Mouse (Mus musculus) MEL (cell line): ENCODE results near the gene Cfl1. TPM values are rescaled to one million over a fixed set of nuclear protein-coding genes. Genes with fewer than 3 reads are reported as not detected.
"Not testable (repeated sequence)": the region's sequence is repeated elsewhere in the genome, so short reads cannot be mapped to it uniquely, and the experiment has no call there.

ENCODE experiments used
- DNase-seq: peaks from one replicate; pipeline ENCODE4 v3.0.0; 2011; ENCODE audit warnings: low read depth, low spot score
- H3K27ac ChIP-seq: 2 replicates; pipeline ENCODE4 v1.5.1; 2012; ENCODE audit warnings: low read depth, mild to moderate bottlenecking, control low read depth, low read length, moderate library complexity; ENCODE audit not compliant: control insufficient read depth
- H3K27me3 ChIP-seq, 2 experiments: fragments of 150-350 bp in 1 of 2; sonication (generic) in 1 of 2; 2 replicates each; pipeline ENCODE4 v1.6.1; 2012; ENCODE audit warnings: low read length in 2 of 2, mild to moderate bottlenecking in 2 of 2, improper control_type of control experiment in 1 of 2, moderate library complexity in 1 of 2; ENCODE audit not compliant: insufficient read depth in 2 of 2, control insufficient read depth in 1 of 2
- H3K36me3 ChIP-seq, 2 experiments: 2 replicates each; pipeline ENCODE4 v1.6.1; 2012 to 2014; ENCODE audit warnings: low read length in 2 of 2, improper control_type of control experiment in 1 of 2, inconsistent platforms in 1 of 2, mild to moderate bottlenecking in 1 of 2; ENCODE audit not compliant: insufficient read depth in 2 of 2, control insufficient read depth in 1 of 2
- H3K4me1 ChIP-seq, 2 experiments: fragments of 150-350 bp in 1 of 2; sonication (generic) in 1 of 2; 2 replicates each; pipeline ENCODE4 v1.6.1; 2012; ENCODE audit warnings: low read length in 2 of 2, improper control_type of control experiment in 1 of 2, mild to moderate bottlenecking in 1 of 2; ENCODE audit not compliant: insufficient read depth in 2 of 2, control insufficient read depth in 1 of 2
- H3K4me3 ChIP-seq, 2 experiments: fragments of 150-350 bp in 1 of 2; sonication (generic) in 1 of 2; 2 replicates each; pipeline ENCODE4 v1.5.1; 2012; ENCODE audit warnings: low read depth in 2 of 2, low read length in 2 of 2, mild to moderate bottlenecking in 2 of 2, moderate library complexity in 2 of 2, control low read depth in 1 of 2, improper control_type of control experiment in 1 of 2; ENCODE audit not compliant: control insufficient read depth in 1 of 2, insufficient read depth in 1 of 2
- H3K79me2 ChIP-seq: 2 replicates; pipeline ENCODE4 v1.6.1; 2012; ENCODE audit warnings: mild to moderate bottlenecking, low read length, moderate library complexity; ENCODE audit not compliant: control insufficient read depth, poor library complexity, insufficient read depth
- H3K9ac ChIP-seq: 2 replicates; pipeline ENCODE4 v1.6.1; 2012; ENCODE audit warnings: low read depth, mild to moderate bottlenecking, control low read depth, low read length, moderate library complexity; ENCODE audit not compliant: control insufficient read depth, poor library complexity, severe bottlenecking
- H3K9me3 ChIP-seq: fragments of 150-350 bp; sonication (generic); replicated peaks from 2 replicates; pipeline ENCODE4 v1.6.1; 2012; ENCODE audit warnings: mild to moderate bottlenecking, low read length, improper control_type of control experiment, moderate library complexity; ENCODE audit not compliant: insufficient read depth
- BHLHE40 ChIP-seq: IDR thresholded peaks from 2 replicates; pipeline ENCODE4 v1.6.1; 2012; ENCODE audit warnings: low read depth, mild to moderate bottlenecking, inconsistent platforms, low read length, improper control_type of control experiment, borderline replicate concordance
- CHD1 ChIP-seq: IDR thresholded peaks from 2 replicates; pipeline ENCODE4 v1.6.1; 2012; ENCODE audit warnings: low read depth, mild to moderate bottlenecking, inconsistent platforms, low read length, improper control_type of control experiment
- CHD2 ChIP-seq: IDR thresholded peaks from 2 replicates; pipeline ENCODE4 v1.6.1; 2011; ENCODE audit warnings: low read length, improper control_type of control experiment
- E2F4 ChIP-seq: IDR thresholded peaks from 2 replicates; pipeline ENCODE4 v1.6.1; 2011; ENCODE audit warnings: low read depth, low read length, improper control_type of control experiment, borderline replicate concordance
- ELF1 ChIP-seq: IDR thresholded peaks from 2 replicates; pipeline ENCODE4 v1.6.1; 2014; ENCODE audit warnings: low read depth, mild to moderate bottlenecking, inconsistent platforms, low read length, improper control_type of control experiment, moderate library complexity
- EP300 ChIP-seq, 2 experiments: IDR thresholded peaks; 2 replicates each; pipeline ENCODE4 v1.6.1; 2011; ENCODE audit warnings: improper control_type of control experiment in 2 of 2, low read length in 2 of 2, low read depth in 1 of 2, mild to moderate bottlenecking in 1 of 2
- ETS1 ChIP-seq: IDR thresholded peaks from 2 replicates; pipeline ENCODE4 v1.6.1; 2012; ENCODE audit warnings: low read depth, mild to moderate bottlenecking, inconsistent platforms, low read length, improper control_type of control experiment, moderate library complexity
- GABPA ChIP-seq: IDR thresholded peaks from 2 replicates; pipeline ENCODE4 v1.6.1; 2012; ENCODE audit warnings: low read depth, mild to moderate bottlenecking, inconsistent platforms, low read length, improper control_type of control experiment, moderate library complexity
- GATA1 ChIP-seq: IDR thresholded peaks from 2 replicates; pipeline ENCODE4 v1.6.1; 2011; ENCODE audit warnings: low read depth, low read length, improper control_type of control experiment
- HCFC1 ChIP-seq: IDR thresholded peaks from 2 replicates; pipeline ENCODE4 v1.6.1; 2012; ENCODE audit warnings: low read depth, mild to moderate bottlenecking, inconsistent platforms, low read length, improper control_type of control experiment, moderate library complexity
- JUND ChIP-seq: IDR thresholded peaks from 2 replicates; pipeline ENCODE4 v1.6.1; 2011; ENCODE audit warnings: low read depth, mild to moderate bottlenecking, improper control_type of control experiment, low read length
- MAFK ChIP-seq: IDR thresholded peaks from 2 replicates; pipeline ENCODE4 v1.6.1; 2011; ENCODE audit warnings: low read depth, mild to moderate bottlenecking, low read length, improper control_type of control experiment, borderline replicate concordance
- MAX ChIP-seq: IDR thresholded peaks from 2 replicates; pipeline ENCODE4 v1.6.1; 2011; ENCODE audit warnings: low read length, improper control_type of control experiment
- MAZ ChIP-seq: IDR thresholded peaks from 2 replicates; pipeline ENCODE4 v1.6.1; 2012; ENCODE audit warnings: low read depth, mild to moderate bottlenecking, inconsistent platforms, low read length, improper control_type of control experiment
- NRF1 ChIP-seq: IDR thresholded peaks from 2 replicates; pipeline ENCODE4 v1.6.1; 2014; ENCODE audit warnings: low read depth, mild to moderate bottlenecking, inconsistent platforms, low read length, improper control_type of control experiment, moderate library complexity; ENCODE audit not compliant: poor library complexity, insufficient read depth, severe bottlenecking
- POLR2A ChIP-seq, 2 experiments: IDR thresholded peaks; 2 replicates each; pipeline ENCODE4 v1.6.1; 2011 to 2012; ENCODE audit warnings: low read length in 2 of 2, mild to moderate bottlenecking in 2 of 2, control low read depth in 1 of 2, improper control_type of control experiment in 1 of 2, low read depth in 1 of 2, moderate library complexity in 1 of 2; ENCODE audit not compliant: control insufficient read depth in 1 of 2, insufficient read depth in 1 of 2, poor library complexity in 1 of 2
- POLR2AphosphoS5 ChIP-seq: IDR thresholded peaks from 2 replicates; pipeline ENCODE4 v1.6.1; 2012; ENCODE audit warnings: low read depth, borderline replicate concordance, mild to moderate bottlenecking, inconsistent platforms, low read length, moderate library complexity, mixed read lengths
- RAD21 ChIP-seq: IDR thresholded peaks from 2 replicates; pipeline ENCODE4 v1.6.1; 2011; ENCODE audit warnings: mild to moderate bottlenecking, low read depth, low read length, improper control_type of control experiment
- RCOR1 ChIP-seq: IDR thresholded peaks from 2 replicates; pipeline ENCODE4 v1.6.1; 2012; ENCODE audit warnings: low read depth, mild to moderate bottlenecking, inconsistent platforms, low read length, improper control_type of control experiment
- SIN3A ChIP-seq: IDR thresholded peaks from 2 replicates; pipeline ENCODE4 v1.6.1; 2012; ENCODE audit warnings: low read length, improper control_type of control experiment, inconsistent platforms
- TBP ChIP-seq: IDR thresholded peaks from 2 replicates; pipeline ENCODE4 v1.8.0; 2011; ENCODE audit warnings: low read depth, low read length, improper control_type of control experiment
- TCF12 ChIP-seq: IDR thresholded peaks from 2 replicates; pipeline ENCODE4 v1.6.1; 2014; ENCODE audit warnings: low read depth, mild to moderate bottlenecking, inconsistent platforms, low read length, improper control_type of control experiment, moderate library complexity
- USF2 ChIP-seq, 2 experiments: IDR thresholded peaks; 2 replicates each; pipeline ENCODE4 v1.6.1; 2011 to 2012; ENCODE audit warnings: improper control_type of control experiment in 2 of 2, low read length in 2 of 2, borderline replicate concordance in 1 of 2, inconsistent platforms in 1 of 2, low read depth in 1 of 2, mild to moderate bottlenecking in 1 of 2; ENCODE audit not compliant: insufficient read depth in 1 of 2
- ZKSCAN1 ChIP-seq: IDR thresholded peaks from 2 replicates; pipeline ENCODE4 v1.6.1; 2012; ENCODE audit warnings: low read depth, mild to moderate bottlenecking, inconsistent platforms, low read length, improper control_type of control experiment, moderate library complexity
- ZNF384 ChIP-seq: IDR thresholded peaks from 2 replicates; pipeline ENCODE4 v1.6.1; 2012; ENCODE audit warnings: low read depth, mild to moderate bottlenecking, inconsistent platforms, low read length, improper control_type of control experiment
- polyA plus RNA-seq, 2 experiments: library from polyadenylated mRNA; stranded (reverse) in 1 of 2; unstranded in 1 of 2; fragments of >175 nt in 1 of 2; fragments of >200 nt in 1 of 2; gene quantifications; 2 replicates each; pipeline versions ENCODE4 v1.2.1 to v1.2.4; 2012; ENCODE audit warnings: low replicate concordance in 2 of 2, low read depth in 1 of 2; ENCODE audit not compliant: insufficient read length in 2 of 2, insufficient read depth in 1 of 2, missing spikeins in 1 of 2
- total RNA-seq: library from RNA; depleted of rRNA; stranded (reverse); fragments of 300-350 nt; gene quantifications from 2 replicates; pipeline ENCODE4 v1.2.3, GENCODE M21; 2012

Cfl1 gene
- total and polyA plus RNA-seq, 3 experiments: 880 to 2,037 TPM; not detected in 1

DNA sequence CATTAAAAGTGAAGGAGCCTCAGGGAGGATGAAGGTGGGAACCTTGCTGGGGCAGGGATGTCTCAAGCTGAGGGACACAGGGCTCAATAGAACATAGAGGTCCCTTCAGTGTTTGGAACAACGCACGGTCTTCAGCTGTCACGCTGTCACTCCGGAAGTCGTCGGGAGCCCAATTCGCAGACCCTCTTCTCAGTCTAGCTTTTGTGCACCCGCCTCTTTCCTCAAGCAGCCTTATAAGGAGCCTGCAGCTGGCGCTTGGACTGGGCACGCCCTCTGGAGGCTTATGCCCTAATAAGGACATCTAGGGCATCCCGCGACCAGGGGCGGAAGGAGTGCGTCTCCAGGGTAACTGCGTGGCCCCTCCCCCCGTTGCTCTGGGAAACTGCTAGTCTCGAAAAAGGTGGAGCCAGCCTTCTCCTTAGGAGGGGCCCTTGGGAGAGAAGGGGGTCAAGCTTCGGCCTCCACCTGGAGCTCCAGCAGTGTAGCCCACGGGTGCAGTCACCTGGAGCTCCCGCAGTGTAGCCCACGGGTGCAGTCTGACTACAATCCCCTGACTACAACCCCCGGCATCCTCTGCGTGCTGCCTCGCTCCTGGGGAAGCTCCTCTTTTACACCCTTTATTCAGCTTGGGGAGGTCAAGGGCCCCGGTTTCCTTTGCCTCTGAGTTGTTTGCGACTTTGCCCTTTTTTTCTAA, 1.2 kb upstream of the Cfl1 start (continued):
- TF ChIP-seq GABPA (no peak), TBP (peak; percentile 95), EP300 (IDR thresholded peaks at IDR 0.05; ENCODE audit: low read depth in 1 of 2, low read length in 2 of 2) (peak in 1 of 2 experiments; percentile 31; a peak in 1 of 4 replicates)

DNA sequence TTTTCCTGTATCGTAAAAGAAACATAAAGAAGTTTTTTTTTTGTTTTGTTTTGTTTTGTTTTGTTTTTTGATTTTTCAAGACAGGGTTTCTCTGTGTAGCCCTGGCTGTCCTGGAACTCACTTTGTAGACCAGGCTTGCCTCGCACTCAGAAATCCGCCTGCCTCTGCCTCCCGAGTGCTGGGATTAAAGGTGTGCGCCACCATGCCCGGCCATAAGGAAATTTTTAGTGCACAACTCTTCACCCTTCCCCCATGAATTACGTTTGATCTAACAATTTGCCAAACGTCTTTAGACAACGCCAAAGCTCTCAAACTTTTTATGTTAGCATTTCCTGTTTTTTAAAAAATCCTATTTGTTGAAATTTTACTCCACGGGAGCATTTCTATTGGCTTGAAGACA, 534 bp upstream of the Cfl1 start:
- peak; percentile 64; the same call in 1 of the 2 replicates for TF ChIP-seq E2F4
- Histone ChIP-seq H3K9ac (peak overlapping the region; percentile 62), H3K36me3 (peaks cover 0 to 13% of the 10 kb centered on the region in 2 experiments), H3K27ac (peak overlapping the region; percentile 89), H3K79me2 (peaks cover 31% of the 10 kb centered on the region), H3K4me3 (peak overlapping the region; percentile 52 to 58), H3K4me1 (peaks cover 0 to 12% of the 10 kb centered on the region in 2 experiments; a peak in 2 of 4 replicates)
- not testable (repeated sequence) for H3K27me3 ChIP-seq, H3K9me3 ChIP-seq, DNase-seq

DNA sequence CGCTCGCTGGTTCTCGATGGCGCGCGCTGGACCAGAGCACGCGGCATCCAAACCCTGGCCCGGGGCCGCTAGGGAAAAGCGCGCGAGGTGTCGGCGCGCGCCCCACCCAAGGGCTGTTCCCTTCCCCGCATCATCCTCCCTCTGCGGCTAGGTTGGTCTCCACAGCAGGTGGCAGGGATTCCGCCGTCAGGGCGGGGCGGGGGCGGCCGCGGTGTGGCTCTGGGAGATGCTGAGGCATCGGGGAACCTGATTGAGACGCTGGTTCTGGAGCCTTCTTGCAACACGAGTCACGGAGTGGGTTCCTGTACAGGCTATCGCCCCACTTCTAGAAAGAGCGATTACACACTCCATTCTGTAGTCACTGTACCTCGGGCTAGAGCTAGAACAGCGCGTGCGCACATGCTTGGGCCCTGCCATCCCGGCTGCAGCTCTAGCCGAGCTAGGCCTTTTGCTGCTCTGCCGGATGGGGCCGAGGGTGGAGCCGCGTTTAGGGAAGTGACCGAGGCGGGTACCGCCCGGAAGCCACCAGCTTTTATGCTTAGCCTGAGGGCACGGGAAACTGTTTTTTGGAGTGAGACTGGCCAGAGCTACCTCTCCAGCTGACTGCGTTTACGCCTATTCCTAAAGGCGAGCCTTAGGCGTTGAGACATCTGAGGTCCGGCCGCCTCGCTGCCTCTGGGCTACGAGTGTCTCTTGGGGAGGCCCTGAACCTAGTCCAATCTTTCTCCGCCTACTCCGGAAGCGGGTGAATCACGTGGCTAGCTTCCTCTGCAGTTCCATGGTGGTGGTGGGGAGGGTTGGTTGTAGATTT, 848 bp downstream of the Cfl1 start:
- Histone ChIP-seq H3K79me2 (peaks cover 31% of the 10 kb centered on the region), H3K27me3 (no peaks in the 10 kb centered on the region), H3K9me3 (no peaks in the 10 kb centered on the region), H3K4me3 (peak overlapping the region; percentile 80 to 87), H3K36me3 (peaks cover 0 to 13% of the 10 kb centered on the region in 2 experiments), H3K9ac (peak overlapping the region; percentile 99), H3K4me1 (peaks cover 0 to 12% of the 10 kb centered on the region in 2 experiments; a peak in 2 of 4 replicates), H3K27ac (peak overlapping the region; percentile 93)
- peak; percentile 95 for DNase-seq
- TF ChIP-seq GATA1 (no peak), MAZ (peak; percentile 46), POLR2AphosphoS5 (no peak), TCF12 (peak; percentile 35; the same call in 1 of the 2 replicates), ZNF384 (no peak), JUND (no peak), CHD1 (peak; percentile 88; the same call in 1 of the 2 replicates), MAFK (no peak), MAX (peak; percentile 90), RCOR1 (no peak), CHD2 (no peak; the same call in 1 of the 2 replicates), E2F4 (peak; percentile 20; the same call in 1 of the 2 replicates), NRF1 (peak; percentile 61), SIN3A (peak; percentile 90), POLR2A (IDR thresholded peaks at IDR 0.05; ENCODE audit: control insufficient read depth in 1 of 2, insufficient read depth in 1 of 2, low read depth in 1 of 2, low read length in 2 of 2, poor library complexity in 1 of 2) (peak; percentile 66 to 91; a peak in 3 of 4 replicates), HCFC1 (peak; percentile 75), ELF1 (peak; percentile 78), TBP (no peak), EP300 (IDR thresholded peaks at IDR 0.05; ENCODE audit: low read depth in 1 of 2, low read length in 2 of 2) (peak in 1 of 2 experiments; percentile 40; a peak in 1 of 4 replicates), BHLHE40 (peak; percentile 62), RAD21 (no peak), ZKSCAN1 (no peak), ETS1 (peak; percentile 47; the same call in 1 of the 2 replicates), USF2 (IDR thresholded peaks at IDR 0.05; ENCODE audit: borderline replicate concordance in 1 of 2, insufficient read depth in 1 of 2, low read depth in 1 of 2, low read length in 2 of 2) (peak in 1 of 2 experiments; percentile 83; a peak in 2 of 4 replicates)
